9 mouse cellular contexts compared by ENCODE assay signal in the genomic region with DNA sequence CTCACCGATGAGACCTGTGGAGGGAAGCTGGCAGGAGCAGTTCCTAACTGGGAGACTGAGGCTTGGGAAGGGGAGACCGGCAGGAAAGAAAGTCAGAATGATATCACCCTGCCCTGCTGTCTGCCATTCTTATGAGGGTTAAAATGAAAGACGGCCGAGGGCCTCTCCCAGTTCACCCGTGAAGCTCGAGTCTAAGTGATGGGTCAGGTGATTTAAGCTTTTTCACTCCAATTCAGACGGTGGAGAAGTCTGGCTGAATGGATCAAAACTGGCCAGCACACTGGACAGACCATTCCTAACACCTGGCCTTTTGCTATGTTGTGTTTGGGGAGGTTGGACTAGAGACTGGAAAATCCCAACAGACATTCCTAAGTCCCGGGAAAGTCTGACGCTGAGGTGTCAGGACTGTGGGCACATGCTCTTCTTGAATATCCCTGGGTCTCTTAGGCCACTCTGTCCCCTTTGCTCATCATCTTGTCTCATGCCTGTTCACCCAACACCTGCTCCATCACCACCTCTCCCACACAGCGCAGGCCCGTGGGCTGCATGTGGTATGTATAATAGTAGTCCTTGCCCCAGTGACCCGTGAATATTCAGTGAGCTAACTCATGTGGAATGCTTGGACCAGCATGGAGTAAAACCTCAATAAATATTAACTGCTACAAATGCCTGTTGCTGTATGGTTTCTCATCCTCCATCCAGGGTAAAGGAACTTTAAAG. TPM values are rescaled to one million over a fixed set of nuclear protein-coding genes. Genes with fewer than 3 reads are reported as not detected.
DNase-seq lines count a peak whose midpoint lies in the region; ATAC-seq lines count a peak whose summit lies in the region.
"Had no signal": no experiment of that assay in that cellular context is flagged by ENCODE, and none has a peak within 500 bp of the region (broad histone marks: within the 10 kb centered on the region; RNA-seq: fewer than 3 reads in every experiment).

No protein-coding gene starts in this region.

- peak overlapping the region; percentile 99 for H3K27ac ChIP-seq in brown adipose tissue, adult 24 weeks (replicated peaks; ENCODE audit: low read depth, low read length)
- peak overlapping the region; percentile 63 for H3K27ac ChIP-seq in hindbrain, embryonic 14.5 days
- peak overlapping the region; percentile 95 for H3K27ac ChIP-seq in liver, embryonic 12.5 days
- peak overlapping the region; percentile 93 for H3K27ac ChIP-seq in stomach, embryonic 15.5 days

- H3K36me3 ChIP-seq in hindbrain, embryonic 14.5 days (replicated peaks; ENCODE audit: control insufficient read depth, insufficient read depth) = no peaks in the 10 kb centered on the region
- H3K36me3 ChIP-seq in liver, embryonic 12.5 days = no peaks in the 10 kb centered on the region
- H3K36me3 ChIP-seq in stomach, embryonic 15.5 days = no peaks in the 10 kb centered on the region

- no peak for ATAC-seq in hindbrain, embryonic 14.5 days (ENCODE audit: low FRiP score)
- peak; percentile 57 for ATAC-seq in liver, embryonic 12.5 days
- ATAC-seq in stomach, embryonic 15.5 days (ENCODE audit: insufficient read depth, low FRiP score, low read depth) = no peak

- peak overlapping the region; percentile 59 for H3K4me3 ChIP-seq in brown adipose tissue, adult 24 weeks (ENCODE audit: insufficient read depth, low read depth, low read length)
- H3K4me3 ChIP-seq in hindbrain, embryonic 14.5 days (replicated peaks; ENCODE audit: low read length) = peak overlapping the region; percentile 25
- peak overlapping the region; percentile 64 for H3K4me3 ChIP-seq in liver, embryonic 12.5 days
- H3K4me3 ChIP-seq in stomach, embryonic 15.5 days (replicated peaks) = peak overlapping the region; percentile 45

- 26% methylated on average over 12 of the region's 12 CpGs for WGBS in hindbrain, embryonic 14.5 days
- 24% methylated on average over 12 of the region's 12 CpGs for WGBS in liver, embryonic 12.5 days (ENCODE audit: insufficient replicate concordance)
- WGBS in stomach, embryonic 15.5 days = 18% methylated on average over 12 of the region's 12 CpGs

- H3K9ac ChIP-seq in hindbrain, embryonic 14.5 days = peak overlapping the region; percentile 32; the same call in 1 of the 2 replicates
- H3K9ac ChIP-seq in liver, embryonic 12.5 days = peak overlapping the region; percentile 80
- H3K9ac ChIP-seq in stomach, embryonic 15.5 days = peak overlapping the region; percentile 37; the same call in 1 of the 2 replicates

- peaks cover 48% of the 10 kb centered on the region for H3K4me1 ChIP-seq in brown adipose tissue, adult 24 weeks (ENCODE audit: control insufficient read depth, insufficient read depth, insufficient read length, low read length)
- peaks cover 28% of the 10 kb centered on the region for H3K4me1 ChIP-seq in hindbrain, embryonic 14.5 days (replicated peaks; ENCODE audit: control insufficient read depth, insufficient read depth, low read length)
- peaks cover 58% of the 10 kb centered on the region for H3K4me1 ChIP-seq in liver, embryonic 12.5 days
- H3K4me1 ChIP-seq in stomach, embryonic 15.5 days = peaks cover 50% of the 10 kb centered on the region

- H3K4me2 ChIP-seq in hindbrain, embryonic 14.5 days (replicated peaks) = peak overlapping the region; percentile 61
- peak overlapping the region; percentile 78 for H3K4me2 ChIP-seq in liver, embryonic 12.5 days
- peak overlapping the region; percentile 77 for H3K4me2 ChIP-seq in stomach, embryonic 15.5 days

- DNase-seq in heart, adult 11 months = peak; percentile 96
- DNase-seq in heart, adult 8-10 months (ENCODE audit: low spot score) = no peak
- DNase-seq in hindbrain, embryonic 14.5 days (ENCODE audit: low spot score) = no peak
- DNase-seq in B cell, adult 2 months = no peak
- no peak for DNase-seq in right cerebral cortex, adult 18-20 months

- H3K9me3 ChIP-seq in hindbrain, embryonic 14.5 days (ENCODE audit: control insufficient read depth, low read length) = no peaks in the 10 kb centered on the region
- H3K9me3 ChIP-seq in liver, embryonic 12.5 days (replicated peaks) = no peaks in the 10 kb centered on the region
- no peaks in the 10 kb centered on the region for H3K9me3 ChIP-seq in stomach, embryonic 15.5 days

- no peaks in the 10 kb centered on the region for H3K27me3 ChIP-seq in hindbrain, embryonic 14.5 days (ENCODE audit: control insufficient read depth, insufficient read depth, low read length)
- peaks cover 11% of the 10 kb centered on the region; the same call in 1 of the 2 replicates for H3K27me3 ChIP-seq in liver, embryonic 12.5 days (replicated peaks)
- H3K27me3 ChIP-seq in stomach, embryonic 15.5 days (replicated peaks) = no peaks in the 10 kb centered on the region

RNA-seq across cellular contexts. Expression of a gene that starts 11.4 kb away (rescaled TPM):
- not detected for total RNA-seq in heart, adult 8-10 months (2022)
- not detected in 2 replicates for polyA plus RNA-seq in brown adipose tissue, adult 24 weeks (2012; ENCODE audit: insufficient read depth, insufficient read length, missing spikeins)
- polyA plus RNA-seq in hindbrain, embryonic 14.5 days (2014; fragmentation: Nextera tagmentation; extraction: Ambion mirVana) = 0.20 and 0.23 TPM in 2 replicates
- 0.07 and 0.12 TPM in 2 replicates for polyA plus RNA-seq in liver, embryonic 12.5 days (2016; fragmentation: Nextera tagmentation; extraction: Ambion mirVana)
- 0.70 and 1.1 TPM in 2 replicates for polyA plus RNA-seq in stomach, embryonic 15.5 days (2015; fragmentation: Nextera tagmentation; extraction: Ambion mirVana)
- polyA plus RNA-seq: large intestine, adult 2 months had no signal

RNA-seq across cellular contexts. Expression of a gene that starts 20.8 kb away (rescaled TPM):
- 10 to 100 TPM; 18.3 to 35.3 (median 28.0) TPM for total RNA-seq in heart, adult 8-10 months (2022)
- 16.6 and 53.4 TPM in 2 replicates for polyA plus RNA-seq in brown adipose tissue, adult 24 weeks (2012; ENCODE audit: insufficient read depth, insufficient read length, missing spikeins)
- polyA plus RNA-seq in hindbrain, embryonic 14.5 days (2014; fragmentation: Nextera tagmentation; extraction: Ambion mirVana) = 26.3 and 29.0 TPM in 2 replicates
- polyA plus RNA-seq in liver, embryonic 12.5 days (2016; fragmentation: Nextera tagmentation; extraction: Ambion mirVana) = 78.2 and 80.8 TPM in 2 replicates
- polyA plus RNA-seq in stomach, embryonic 15.5 days (2015; fragmentation: Nextera tagmentation; extraction: Ambion mirVana) = 72.2 and 72.4 TPM in 2 replicates
